Mouse (Mus musculus): ENCODE measurements around the gene 4931406C07Rik. TPM values are rescaled to one million over a fixed set of nuclear protein-coding genes. Genes with fewer than 3 reads are reported as not detected.

4931406C07Rik gene
- polyA plus RNA-seq, 1 experiment from 2014 or later, result 4.4 TPM

DNA sequence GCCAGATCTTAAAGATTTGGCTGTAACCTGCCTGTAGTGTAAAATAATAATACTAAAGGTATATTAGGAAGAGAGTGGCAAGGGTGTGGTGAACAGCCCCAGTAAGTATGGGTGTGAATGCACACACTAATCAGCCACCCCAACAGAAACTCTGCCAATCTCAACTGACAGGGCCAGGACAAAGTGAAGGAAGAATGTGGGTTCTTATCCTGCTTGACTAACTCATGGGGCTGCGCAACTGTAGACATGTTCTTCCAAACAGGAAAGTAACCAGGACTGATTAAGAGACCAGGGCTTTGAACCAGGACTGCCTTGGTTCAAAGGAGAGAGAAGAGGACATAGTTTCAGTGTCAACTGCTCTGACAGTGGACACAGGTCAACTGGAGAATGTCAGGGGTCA lies 64.1 kb downstream of the 4931406C07Rik start:
- no peaks in the 10 kb centered on the region for H3K9me3 ChIP-seq
- H3K4me3 ChIP-seq, result no peak overlapping the region
- no peaks in the 10 kb centered on the region for H3K36me3 ChIP-seq (replicated peaks)
- 94% methylated on average over 1 of the region's 1 CpGs for WGBS
- peaks cover 37% of the 10 kb centered on the region for H3K27me3 ChIP-seq (ENCODE audit: poor library complexity, severe bottlenecking)
- H3K4me1 ChIP-seq, result peaks cover 23% of the 10 kb centered on the region
- no peak for DNase-seq (ENCODE audit: extremely low spot score, low spot score)
- H3K27ac ChIP-seq, result no peak overlapping the region

DNA sequence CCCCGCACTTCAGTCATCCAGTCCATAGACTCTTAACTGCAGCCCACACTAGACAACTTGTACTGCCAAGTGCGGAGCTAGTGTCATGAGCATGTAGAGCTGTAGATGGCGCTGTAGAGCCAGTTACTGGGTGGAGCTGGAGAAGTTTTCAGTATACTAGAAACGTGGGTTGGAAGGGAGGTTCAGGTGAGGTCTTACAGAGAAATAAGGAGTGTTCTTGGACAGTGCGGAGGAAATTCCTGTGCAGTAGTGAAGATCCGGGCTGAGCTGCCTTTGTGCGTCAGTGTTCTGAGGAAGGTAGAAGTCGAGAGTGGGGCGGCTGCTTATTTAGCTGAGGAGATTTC lies 64.7 kb downstream of the 4931406C07Rik start:
- H3K9me3 ChIP-seq, result no peaks in the 10 kb centered on the region
- WGBS, result 48% methylated on average over 9 of the region's 9 CpGs
- H3K36me3 ChIP-seq (replicated peaks), result no peaks in the 10 kb centered on the region
- no peak overlapping the region for H3K4me3 ChIP-seq
- peaks cover 37% of the 10 kb centered on the region for H3K27me3 ChIP-seq (ENCODE audit: poor library complexity, severe bottlenecking)
- no peak overlapping the region for H3K27ac ChIP-seq
- H3K4me1 ChIP-seq, result peaks cover 23% of the 10 kb centered on the region
- peak; percentile 51 for DNase-seq (ENCODE audit: extremely low spot score, low spot score)

DNA sequence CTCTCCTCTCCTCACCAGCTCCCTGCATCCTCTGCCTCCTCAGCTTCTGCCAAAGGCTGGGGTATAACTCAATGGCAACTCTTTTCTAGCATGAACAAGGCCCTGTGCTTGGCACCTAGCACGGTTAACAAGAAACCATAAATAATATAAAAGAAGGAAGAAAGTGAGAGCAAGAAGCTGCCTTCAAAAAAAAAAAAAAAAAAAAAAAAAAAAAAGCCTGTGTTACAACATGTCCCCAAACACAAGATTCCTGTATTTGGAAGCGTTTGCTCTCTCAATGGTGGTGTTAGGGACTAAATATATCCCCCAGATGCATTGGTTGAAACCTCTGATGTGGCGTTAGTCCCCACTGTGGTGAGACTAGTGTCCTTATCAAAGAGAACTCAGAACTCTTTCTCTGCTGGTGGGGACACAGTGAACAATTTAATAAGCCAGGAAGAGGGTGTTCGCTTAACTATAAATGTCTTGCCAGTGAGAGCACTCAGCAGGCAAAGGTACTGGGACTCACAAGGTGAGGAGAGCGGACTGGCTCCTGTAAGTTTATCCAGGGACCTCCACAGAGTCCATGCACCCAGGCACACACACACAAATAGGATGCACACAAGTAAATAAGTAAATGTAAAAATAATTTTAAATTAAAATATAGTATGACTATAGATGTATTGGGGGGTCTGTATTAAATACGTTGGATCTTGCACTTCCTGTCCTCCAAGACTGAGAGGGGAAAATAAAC lies 65.2 kb downstream of the 4931406C07Rik start:
- Histone ChIP-seq H3K27ac (no peak overlapping the region), H3K36me3 (replicated peaks) (no peaks in the 10 kb centered on the region), H3K4me1 (peaks cover 23% of the 10 kb centered on the region), H3K4me3 (no peak overlapping the region), H3K9me3 (no peaks in the 10 kb centered on the region), H3K27me3 (ENCODE audit: poor library complexity, severe bottlenecking) (peaks cover 37% of the 10 kb centered on the region)
- 73% methylated on average over 6 of the region's 6 CpGs for WGBS
- DNase-seq (ENCODE audit: extremely low spot score, low spot score), result peak; percentile 9

DNA sequence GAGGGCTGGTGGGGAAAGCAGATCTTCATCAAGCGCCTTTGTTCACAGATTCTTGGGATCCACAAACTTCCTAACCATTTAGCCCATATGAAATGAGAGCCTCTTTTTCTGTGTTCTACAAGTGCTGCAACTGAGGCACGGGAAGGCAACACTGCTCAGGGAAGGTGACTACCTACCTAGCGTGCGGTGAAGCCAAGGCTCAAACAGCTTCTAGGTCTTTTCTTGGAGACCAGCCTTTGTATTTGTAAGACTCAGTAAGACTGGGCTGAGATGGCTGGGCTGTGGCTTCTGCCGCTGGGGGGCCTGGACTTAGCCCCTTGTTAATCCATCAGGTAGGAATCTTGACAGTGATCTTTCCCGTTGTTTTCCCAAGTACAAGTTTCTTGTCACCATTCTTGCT lies 66.2 kb downstream of the 4931406C07Rik start:
- H3K36me3 ChIP-seq (replicated peaks), result no peaks in the 10 kb centered on the region
- H3K4me1 ChIP-seq, result peaks cover 23% of the 10 kb centered on the region
- H3K27ac ChIP-seq, result no peak overlapping the region
- peak; percentile 13 for DNase-seq (ENCODE audit: extremely low spot score, low spot score)
- H3K4me3 ChIP-seq, result no peak overlapping the region
- WGBS, result 84% methylated on average over 6 of the region's 6 CpGs
- no peaks in the 10 kb centered on the region for H3K9me3 ChIP-seq
- peaks cover 37% of the 10 kb centered on the region for H3K27me3 ChIP-seq (ENCODE audit: poor library complexity, severe bottlenecking)

DNA sequence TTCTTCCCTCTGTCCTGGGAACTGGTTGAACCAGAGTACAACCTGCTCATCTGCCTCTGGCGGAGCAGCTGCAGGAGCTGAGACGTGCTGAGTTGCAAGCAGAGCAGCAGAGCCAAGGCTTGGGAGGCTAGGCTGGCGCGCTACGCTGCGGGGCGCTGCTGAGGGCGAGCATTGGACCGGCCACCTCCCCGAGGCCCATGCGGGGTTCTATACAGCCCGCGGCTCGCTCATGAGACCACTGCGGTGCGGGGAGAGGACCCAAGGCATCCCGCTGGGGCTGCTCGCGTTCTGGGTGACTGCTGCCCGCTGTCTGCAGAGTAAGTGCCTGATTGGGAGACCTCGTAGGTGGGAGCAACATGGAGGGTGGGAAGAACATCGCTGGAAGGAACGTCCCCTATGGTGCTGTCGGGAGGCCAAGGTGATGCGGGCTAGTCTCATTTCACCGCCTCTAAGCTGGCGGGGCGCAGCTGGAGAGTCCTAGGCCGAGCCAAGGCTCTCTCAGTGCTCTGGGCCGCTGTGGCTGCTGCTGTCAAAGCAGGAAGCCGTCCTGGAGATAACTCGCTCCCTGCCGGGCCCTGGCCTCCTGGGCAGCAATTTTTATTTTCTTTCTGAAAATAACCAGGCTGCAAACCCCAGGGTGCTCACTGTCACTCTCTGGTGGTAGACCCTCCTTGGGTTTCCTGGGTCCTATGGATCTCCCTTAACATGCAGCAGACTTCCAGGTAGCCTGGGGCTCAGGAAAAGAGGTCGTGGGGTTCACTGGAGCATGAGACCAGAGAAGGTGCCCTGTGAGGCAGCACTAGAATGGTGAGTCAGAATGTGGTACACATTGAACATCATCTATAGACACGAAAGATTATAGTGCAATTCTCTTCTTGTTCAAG lies 67.0 kb downstream of the 4931406C07Rik start, which contains the start of gene Vstm5:
Gene Vstm5 (plus strand): TSS at position 4 of the 884 bp plus-strand sequence.
- peak; percentile 37 for DNase-seq (ENCODE audit: extremely low spot score, low spot score)
- Histone ChIP-seq H3K36me3 (replicated peaks) (no peaks in the 10 kb centered on the region), H3K4me3 (peak within 1 kb of the TSS; percentile 60), H3K27me3 (ENCODE audit: poor library complexity, severe bottlenecking) (peaks cover 37% of the 10 kb centered on the region), H3K9me3 (no peaks in the 10 kb centered on the region), H3K4me1 (peaks cover 23% of the 10 kb centered on the region), H3K27ac (peak within 1 kb of the TSS; percentile 75)
- WGBS, result 5% methylated on average over 35 of the region's 35 CpGs

DNA sequence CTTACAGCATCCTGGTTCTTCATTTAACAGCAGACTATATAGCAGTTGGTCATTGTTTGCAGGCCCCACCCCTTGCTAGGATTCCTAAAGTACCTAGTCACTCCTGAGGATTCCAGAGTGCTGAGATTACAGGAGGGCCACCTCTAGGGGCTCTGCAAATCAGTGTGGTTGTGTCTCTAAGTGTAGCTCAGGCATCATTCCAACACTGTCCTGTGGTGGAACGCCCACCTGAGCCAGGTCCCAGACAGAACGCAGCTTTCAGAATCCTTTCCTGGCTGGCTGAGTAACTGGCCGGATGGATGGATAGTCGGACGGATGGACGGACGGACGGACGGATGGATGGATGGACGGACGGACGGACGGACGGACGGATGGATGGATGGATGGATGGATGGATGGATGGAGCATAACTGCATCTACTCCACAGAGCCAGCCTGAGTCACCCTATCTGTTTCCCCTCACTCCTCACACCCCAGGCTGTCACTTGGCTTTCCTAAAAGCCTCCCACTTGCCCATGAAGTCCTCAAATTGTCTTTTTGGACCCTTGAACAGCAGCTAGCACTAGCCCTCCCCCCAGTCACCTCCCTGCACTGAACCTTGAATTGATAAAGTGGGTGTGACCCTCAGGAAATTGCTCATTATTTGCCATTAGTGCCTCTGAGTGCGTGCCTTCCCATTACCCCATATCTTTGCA lies 67.8 kb downstream of the 4931406C07Rik start:
- H3K27me3 ChIP-seq (ENCODE audit: poor library complexity, severe bottlenecking), result peaks cover 37% of the 10 kb centered on the region
- no peaks in the 10 kb centered on the region for H3K36me3 ChIP-seq (replicated peaks)
- H3K4me3 ChIP-seq, result peak overlapping the region; percentile 60
- H3K9me3 ChIP-seq, result no peaks in the 10 kb centered on the region
- H3K27ac ChIP-seq, result no peak overlapping the region
- peak; percentile 9 for DNase-seq (ENCODE audit: extremely low spot score, low spot score)
- H3K4me1 ChIP-seq, result peaks cover 23% of the 10 kb centered on the region
- 77% methylated on average over 16 of the region's 16 CpGs for WGBS

DNA sequence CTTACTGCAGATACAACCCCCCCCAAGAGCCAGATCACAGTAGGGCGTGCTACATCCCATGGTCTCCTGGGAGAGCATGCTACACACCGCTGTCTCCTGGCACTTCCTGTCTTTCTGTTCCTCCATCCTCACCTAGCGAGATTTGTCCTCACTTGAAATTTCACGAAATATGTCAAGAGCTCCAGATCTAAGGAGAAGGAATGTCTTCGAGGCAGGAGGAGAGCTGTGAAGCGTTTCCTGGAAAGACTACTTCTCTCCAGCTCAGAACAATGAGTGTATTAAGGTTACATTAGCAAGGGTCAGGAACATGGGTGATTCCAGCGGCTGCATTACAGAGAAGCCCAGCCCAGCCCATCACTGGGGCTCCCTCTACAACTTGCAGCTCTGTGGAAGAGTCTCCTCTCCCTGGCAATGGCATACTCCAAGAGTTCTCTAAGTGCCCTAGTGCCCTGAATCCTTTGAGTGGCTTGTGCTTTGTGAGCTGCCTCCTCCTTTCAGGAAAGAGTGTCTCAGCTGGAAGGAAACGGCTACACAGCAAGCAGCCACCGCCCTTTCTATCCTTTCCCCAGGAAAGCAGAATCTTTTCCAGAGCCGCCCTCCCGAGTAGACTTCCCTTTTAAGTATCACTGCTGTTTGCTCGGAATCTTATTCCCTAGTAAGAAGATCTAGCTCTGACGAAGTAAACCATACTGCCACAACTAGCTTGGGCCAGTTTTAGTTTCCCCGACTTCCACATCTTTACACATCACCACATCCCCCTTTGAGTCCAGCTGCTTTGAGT lies 68.5 kb downstream of the 4931406C07Rik start:
- H3K9me3 ChIP-seq, result peaks cover 3% of the 10 kb centered on the region; the same call in 1 of the 2 replicates
- H3K27ac ChIP-seq, result no peak overlapping the region
- H3K27me3 ChIP-seq (ENCODE audit: poor library complexity, severe bottlenecking), result peaks cover 37% of the 10 kb centered on the region
- 53% methylated on average over 14 of the region's 14 CpGs for WGBS
- peak; percentile 14 for DNase-seq (ENCODE audit: extremely low spot score, low spot score)
- H3K4me1 ChIP-seq, result peaks cover 23% of the 10 kb centered on the region
- no peaks in the 10 kb centered on the region for H3K36me3 ChIP-seq (replicated peaks)
- H3K4me3 ChIP-seq, result no peak overlapping the region

DNA sequence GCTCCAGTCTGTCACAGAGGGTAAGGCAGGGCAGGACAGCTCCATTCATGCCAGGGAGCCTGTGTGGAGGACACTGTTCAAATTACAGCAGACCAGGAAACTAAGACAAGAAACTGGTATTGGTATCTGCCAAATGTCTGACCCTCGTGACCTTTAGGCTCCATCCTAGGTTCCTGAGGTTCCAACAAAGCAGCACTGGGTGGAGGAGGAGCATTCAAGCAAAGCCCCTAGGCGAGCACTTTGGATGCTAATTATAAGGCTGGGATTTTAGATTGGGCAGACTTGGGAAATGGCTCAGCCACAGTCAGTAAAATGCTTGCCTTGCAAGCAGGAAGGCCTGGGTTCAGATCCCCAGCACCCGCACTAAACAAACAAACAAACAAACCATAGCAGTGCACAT lies 70.3 kb downstream of the 4931406C07Rik start:
- WGBS, result 77% methylated on average over 3 of the region's 3 CpGs
- peak; percentile 5 for DNase-seq (ENCODE audit: extremely low spot score, low spot score)

DNA sequence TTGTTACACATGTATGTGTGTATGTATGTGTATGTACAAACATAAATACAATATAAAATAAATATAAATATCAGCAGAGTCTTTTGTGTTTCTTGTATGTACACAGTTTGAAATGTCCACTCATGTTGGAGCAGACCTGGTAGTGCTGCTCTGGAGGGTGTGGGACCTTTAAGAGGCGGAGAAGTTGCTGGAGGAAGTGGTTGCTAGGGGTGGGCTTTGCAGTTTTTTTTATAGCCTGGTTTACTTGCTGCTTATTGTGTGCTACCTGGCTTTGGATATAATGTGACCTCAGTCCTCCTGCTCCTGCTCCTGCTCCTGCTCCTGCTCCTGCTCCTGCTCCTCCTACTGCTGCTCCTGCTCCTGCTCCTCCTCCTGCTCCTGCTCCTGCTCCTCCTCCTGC lies 72.6 kb downstream of the 4931406C07Rik start:
- H3K27ac ChIP-seq, result no peak overlapping the region
- no peaks in the 10 kb centered on the region for H3K36me3 ChIP-seq (replicated peaks)
- peaks cover 12% of the 10 kb centered on the region for H3K4me1 ChIP-seq
- DNase-seq (ENCODE audit: extremely low spot score, low spot score), result no peak
- H3K9me3 ChIP-seq, result peaks cover 13% of the 10 kb centered on the region; the same call in 1 of the 2 replicates
- H3K4me3 ChIP-seq, result no peak overlapping the region
- WGBS, result 89% methylated on average over 1 of the region's 1 CpGs
- H3K27me3 ChIP-seq (ENCODE audit: poor library complexity, severe bottlenecking), result peaks cover 15% of the 10 kb centered on the region

More for the DNA sequence above, 70.3 kb downstream of the 4931406C07Rik start:
- H3K4me1 ChIP-seq, result peaks cover 23% of the 10 kb centered on the region
- H3K27ac ChIP-seq, result no peak overlapping the region
- H3K9me3 ChIP-seq, result peaks cover 13% of the 10 kb centered on the region; the same call in 1 of the 2 replicates
- H3K36me3 ChIP-seq (replicated peaks), result no peaks in the 10 kb centered on the region
- H3K4me3 ChIP-seq, result no peak overlapping the region
- H3K27me3 ChIP-seq (ENCODE audit: poor library complexity, severe bottlenecking), result peaks cover 37% of the 10 kb centered on the region

Small RNAs within 50 kb of the gene (microRNA-seq; reads per million reads assigned to microRNA genes)
- gene Gm49349 (not detected), gene mmu-mir-7650 (2.7 reads per million)

Other genes starting within 250 kb of the 4931406C07Rik start
- gene Hephl1, start 194.3 kb downstream of the 4931406C07Rik start, polyA plus RNA-seq (2016; fragmentation: Nextera tagmentation; extraction: Ambion mirVana), result not detected in 2 replicates
- gene Vstm5, start 67.4 kb downstream of the 4931406C07Rik start, polyA plus RNA-seq (2016; fragmentation: Nextera tagmentation; extraction: Ambion mirVana), result 0.34 and 0.68 TPM in 2 replicates
- gene Med17, start 26.5 kb downstream of the 4931406C07Rik start, polyA plus RNA-seq (2016; fragmentation: Nextera tagmentation; extraction: Ambion mirVana), result 38.1 and 39.5 TPM in 2 replicates
- 100 and 110 TPM in 2 replicates for gene Taf1d, start 234 bp downstream of the 4931406C07Rik start, polyA plus RNA-seq (2016; fragmentation: Nextera tagmentation; extraction: Ambion mirVana)
- 23.0 and 25.6 TPM in 2 replicates for gene Cep295, start 51.3 kb upstream of the 4931406C07Rik start, polyA plus RNA-seq (2016; fragmentation: Nextera tagmentation; extraction: Ambion mirVana)
- gene Smco4, start 187.0 kb upstream of the 4931406C07Rik start, polyA plus RNA-seq (2016; fragmentation: Nextera tagmentation; extraction: Ambion mirVana), result 2.6 and 3.7 TPM in 2 replicates

Data from forebrain, embryonic 10.5 days (tissue).